Mouse (Mus musculus) kidney, postnatal 0 days (tissue): ENCODE measurements around the gene Catsperz. TPM values are rescaled to one million over a fixed set of nuclear protein-coding genes. Genes with fewer than 3 reads are reported as not detected.

Experiments
- ATAC-seq: fragments of 200-750 bp; cut with Nextera tagmentation; replicated peaks from 2 replicates; pipeline ENCODE4 v1.8.0; 2017; ENCODE audit warnings: low read depth, moderate number of reproducible peaks, moderate TSS enrichment, moderate library complexity; ENCODE audit not compliant: low FRiP score
- DNase-seq: peaks from one replicate; pipeline ENCODE4 v3.0.0-alpha.2; 2016; ENCODE audit warnings: low spot score
- H3K27ac ChIP-seq: fragments of 300-500 bp; sonication (generic); 2 replicates; pipeline ENCODE4 v1.5.1; 2014; ENCODE audit warnings: mild to moderate bottlenecking
- H3K27me3 ChIP-seq: fragments of 300-500 bp; sonication (generic); 2 replicates; pipeline ENCODE4 v1.6.1; 2014; ENCODE audit warnings: low read length, mixed read lengths; ENCODE audit not compliant: insufficient read depth
- H3K36me3 ChIP-seq: fragments of 300-500 bp; sonication (generic); 2 replicates; pipeline ENCODE4 v1.6.1; 2014; ENCODE audit warnings: low read length, mixed read lengths; ENCODE audit not compliant: insufficient read depth
- H3K4me1 ChIP-seq: fragments of 300-500 bp; sonication (generic); replicated peaks from 2 replicates; pipeline ENCODE4 v1.6.1; 2014; ENCODE audit warnings: antibody characterized with exemption, low read length, mixed read lengths; ENCODE audit not compliant: insufficient read depth
- H3K4me2 ChIP-seq: fragments of 300-500 bp; sonication (generic); 2 replicates; pipeline ENCODE4 v1.6.1; 2014; ENCODE audit warnings: mild to moderate bottlenecking, low read length, moderate library complexity, mixed read lengths
- H3K4me3 ChIP-seq: fragments of 300-500 bp; sonication (generic); replicated peaks from 2 replicates; pipeline ENCODE4 v1.5.1; 2014; ENCODE audit warnings: low read depth, low read length
- H3K9ac ChIP-seq: fragments of 300-500 bp; sonication (generic); 2 replicates; pipeline ENCODE4 v1.6.1; 2014; ENCODE audit warnings: low read depth, low read length
- H3K9me3 ChIP-seq: fragments of 300-500 bp; sonication (generic); replicated peaks from 2 replicates; pipeline ENCODE4 v1.6.1; 2016; ENCODE audit warnings: low read length, inconsistent platforms, mixed read lengths
- CTCF ChIP-seq: IDR thresholded peaks from 2 replicates; pipeline ENCODE4 v1.5.1; 2016; ENCODE audit warnings: antibody characterized with exemption, low read depth, mild to moderate bottlenecking, moderate library complexity
- WGBS: fragments of 180-500 bp; shearing (Covaris S2); extraction: QIAGEN DNeasy Blood & Tissue Kit; methylation state at CpG from one replicate; pipeline ENCODE4 v1.1.7; 2014; 5-methylcytosine and 5-hydroxymethylcytosine counted together
- polyA plus RNA-seq: library from polyadenylated mRNA; unstranded; fragments of >200 nt; fragmentation: Nextera tagmentation; extraction: Ambion mirVana; gene quantifications from 2 replicates; pipeline ENCODE4 v1.2.1, GENCODE M21; 2015

The Catsperz gene
- polyA plus RNA-seq, 1 experiment from 2014 or later: 4.0 TPM

DNA sequence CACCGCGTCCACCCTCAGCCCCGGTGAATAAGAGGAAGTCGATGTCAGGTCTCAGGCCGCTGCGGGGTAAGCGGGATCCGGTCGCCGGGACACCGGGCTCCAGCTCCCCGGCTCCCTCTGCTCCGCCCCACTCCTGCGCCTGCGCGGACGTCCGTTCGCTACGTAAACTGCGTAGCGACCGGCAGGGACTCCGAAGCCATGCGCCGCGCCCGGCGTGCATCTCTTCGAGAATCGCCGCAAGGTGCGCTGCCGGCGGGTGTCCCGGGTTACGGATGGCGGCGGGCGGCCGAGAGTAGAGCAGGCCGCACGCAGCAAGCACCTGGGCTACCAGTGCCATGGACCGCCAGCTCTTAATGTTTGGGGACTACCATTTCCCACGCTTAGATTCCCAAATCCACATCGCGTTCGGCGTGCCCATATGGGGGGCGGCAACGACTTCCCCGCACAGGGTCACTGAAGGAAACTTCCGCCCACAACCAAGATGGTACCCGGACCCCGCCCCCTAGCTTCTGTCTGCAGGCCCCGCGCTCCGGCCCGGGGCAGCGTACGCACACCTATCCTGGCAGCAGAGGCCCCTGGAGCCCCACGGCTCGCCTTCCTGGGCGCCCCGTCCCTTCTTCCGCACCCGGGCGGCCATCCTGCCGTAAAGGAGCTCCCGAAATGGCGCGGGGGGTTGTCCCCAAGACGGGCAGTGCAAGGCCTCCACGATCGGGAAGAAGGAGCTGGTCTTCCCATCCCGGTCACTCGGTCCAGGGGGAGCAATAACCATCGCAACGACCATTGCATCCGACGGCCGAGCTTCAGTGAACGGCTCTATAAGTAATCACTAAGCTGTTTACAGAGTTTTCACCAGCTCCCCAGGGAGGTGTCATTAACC is 16.4 kb upstream of the Catsperz start, which contains the start of gene Bad:
Bad (plus strand) TSS at position 490 of the 877 bp plus-strand sequence.
- peak within 1 kb of the TSS; percentile 87 for H3K9ac ChIP-seq
- peak within 1 kb of the TSS; percentile 87 for H3K4me3 ChIP-seq
- H3K27me3 ChIP-seq: no peaks in the 10 kb centered on the region
- H3K4me2 ChIP-seq: peak within 1 kb of the TSS; percentile 99
- DNase-seq (peak; percentile 95), ATAC-seq (peak; percentile 73)
- H3K27ac ChIP-seq: peak within 1 kb of the TSS; percentile 94
- no peaks in the 10 kb centered on the region for H3K9me3 ChIP-seq
- peaks cover 19% of the 10 kb centered on the region for H3K4me1 ChIP-seq
- under 1% methylated on average over 83 of the region's 83 CpGs for WGBS
- peaks cover 6% of the 10 kb centered on the region; the same call in 1 of the 2 replicates for H3K36me3 ChIP-seq
- TF ChIP-seq CTCF: peak; percentile 43

GRCm38 (mm10) chr19:6940396-6941351 is 15.5 kb upstream of the Catsperz start:
- no peak for ATAC-seq
- Histone ChIP-seq H3K4me2 (peak overlapping the region; percentile 99), H3K36me3 (no peaks in the 10 kb centered on the region), H3K4me1 (peaks cover 19% of the 10 kb centered on the region), H3K27me3 (no peaks in the 10 kb centered on the region), H3K4me3 (peak overlapping the region; percentile 87), H3K9me3 (no peaks in the 10 kb centered on the region), H3K9ac (peak overlapping the region; percentile 87), H3K27ac (peak overlapping the region; percentile 94)
- DNase-seq: no peak
- no peak for TF ChIP-seq CTCF
- 23% methylated on average over 23 of the region's 29 CpGs for WGBS

DNA sequence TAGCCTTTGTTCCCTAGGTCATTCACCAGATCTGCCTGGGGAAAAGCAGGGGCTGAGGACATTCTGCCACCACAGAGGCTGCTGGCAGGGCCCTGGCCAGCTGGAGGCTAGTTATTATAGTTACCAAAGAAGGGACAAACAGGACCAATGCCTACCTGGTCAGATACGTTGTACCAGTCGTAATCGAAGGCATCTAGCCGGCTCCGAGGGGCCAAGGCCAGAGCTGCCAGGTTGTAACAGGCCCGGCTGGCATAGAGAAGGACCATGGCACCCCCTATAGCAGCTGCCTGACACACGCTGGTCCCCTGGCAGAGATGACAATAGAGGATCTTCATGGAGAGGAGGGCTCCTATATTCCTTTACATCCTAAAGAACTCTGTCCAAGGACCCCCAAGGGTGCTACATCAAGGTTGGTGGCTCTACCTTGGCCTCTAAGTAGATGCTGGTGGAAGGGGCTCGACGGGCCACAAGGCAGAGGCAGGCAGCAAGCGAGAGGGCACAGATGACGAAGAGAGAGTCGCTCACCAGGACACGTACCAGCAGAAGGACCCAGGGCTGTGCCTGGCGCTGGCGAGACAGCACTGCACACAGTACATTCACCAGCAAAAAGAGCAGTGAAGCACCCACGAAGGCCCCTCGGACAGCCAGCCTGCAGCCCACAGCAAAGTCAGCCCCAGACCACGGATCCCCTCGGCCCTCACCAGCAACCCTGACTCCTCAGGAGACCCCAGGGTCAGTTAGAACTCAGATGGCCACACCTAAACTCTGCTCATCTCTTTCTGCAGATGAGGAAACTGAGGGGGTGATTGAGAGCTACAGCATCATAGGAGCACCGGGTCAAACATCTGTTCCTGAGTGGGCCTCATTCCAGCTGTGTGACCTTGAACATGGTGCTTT is 14.2 kb upstream of the Catsperz start:
- ATAC-seq: no peak
- Histone ChIP-seq H3K9me3 (no peaks in the 10 kb centered on the region), H3K27me3 (peaks cover 8% of the 10 kb centered on the region; the same call in 1 of the 2 replicates), H3K9ac (no peak overlapping the region), H3K4me2 (no peak overlapping the region), H3K36me3 (no peaks in the 10 kb centered on the region), H3K27ac (no peak overlapping the region), H3K4me3 (no peak overlapping the region), H3K4me1 (peaks cover 19% of the 10 kb centered on the region)
- TF ChIP-seq CTCF: no peak
- 90% methylated on average over 20 of the region's 20 CpGs for WGBS
- DNase-seq: no peak

DNA sequence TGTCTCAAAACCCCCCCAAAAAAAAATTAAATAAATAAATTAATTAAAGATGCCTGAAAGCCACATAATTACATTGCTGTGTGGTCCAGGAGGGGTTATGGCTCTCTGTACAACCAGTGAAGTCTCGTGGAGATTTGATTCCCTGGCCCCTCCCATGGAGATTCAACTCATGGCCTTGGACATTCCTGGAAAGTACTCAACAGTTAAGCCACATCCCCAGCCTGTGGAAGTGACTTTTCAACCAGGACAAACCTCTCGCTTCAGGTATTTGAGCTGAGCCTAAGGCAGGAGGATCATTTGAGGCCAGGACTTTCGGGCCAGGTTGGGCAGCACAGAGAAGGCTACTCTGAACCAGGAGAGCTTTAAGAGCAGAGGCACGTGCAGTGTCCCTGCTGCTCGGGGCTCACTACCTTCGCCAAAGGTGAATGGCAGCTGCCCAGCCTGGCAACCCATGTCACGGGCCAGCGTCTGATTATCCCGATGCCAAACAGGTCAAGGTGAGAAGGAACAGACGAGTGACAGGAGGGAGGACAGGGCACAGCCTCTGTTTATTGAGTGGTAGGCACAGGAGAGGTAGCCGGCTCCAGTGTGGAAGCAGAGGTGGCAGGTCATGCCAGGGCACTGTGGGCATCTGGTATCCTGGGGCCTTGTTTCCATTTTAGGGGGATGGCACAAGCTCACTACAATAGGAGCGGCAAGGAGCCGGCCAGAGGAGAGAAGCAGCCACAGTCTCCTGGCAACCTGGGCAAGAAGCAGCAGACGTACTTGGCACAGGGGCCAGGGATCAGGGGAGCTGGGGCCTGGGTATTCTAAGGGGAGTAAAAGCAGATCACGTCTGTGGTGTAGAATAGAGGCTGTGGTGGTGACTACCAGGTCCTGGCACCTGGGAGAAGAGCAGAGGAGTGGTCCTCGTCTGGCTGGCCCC is 12.6 kb upstream of the Catsperz start:
- Histone ChIP-seq H3K9me3 (no peaks in the 10 kb centered on the region), H3K4me1 (peaks cover 26% of the 10 kb centered on the region), H3K36me3 (no peaks in the 10 kb centered on the region), H3K4me2 (no peak overlapping the region), H3K27ac (no peak overlapping the region), H3K9ac (peak overlapping the region; percentile 38; the same call in 1 of the 2 replicates), H3K4me3 (no peak overlapping the region), H3K27me3 (peaks cover 15% of the 10 kb centered on the region)
- TF ChIP-seq CTCF: no peak
- ATAC-seq (no peak), DNase-seq (peak; percentile 61)
- WGBS: 68% methylated on average over 16 of the region's 16 CpGs

GRCm38 (mm10) chr19:6936299-6936698 is 11.1 kb upstream of the Catsperz start:
- Histone ChIP-seq H3K27ac (no peak overlapping the region), H3K36me3 (no peaks in the 10 kb centered on the region), H3K4me3 (no peak overlapping the region), H3K27me3 (peaks cover 21% of the 10 kb centered on the region), H3K4me2 (no peak overlapping the region), H3K9me3 (no peaks in the 10 kb centered on the region), H3K4me1 (peaks cover 23% of the 10 kb centered on the region), H3K9ac (no peak overlapping the region)
- ATAC-seq (no peak), DNase-seq (no peak)
- TF ChIP-seq CTCF: peak; percentile 62
- 28% methylated on average over 3 of the region's 3 CpGs for WGBS
